Mouse (Mus musculus): Measurements from ENCODE around the gene Timm22.

DNA sequence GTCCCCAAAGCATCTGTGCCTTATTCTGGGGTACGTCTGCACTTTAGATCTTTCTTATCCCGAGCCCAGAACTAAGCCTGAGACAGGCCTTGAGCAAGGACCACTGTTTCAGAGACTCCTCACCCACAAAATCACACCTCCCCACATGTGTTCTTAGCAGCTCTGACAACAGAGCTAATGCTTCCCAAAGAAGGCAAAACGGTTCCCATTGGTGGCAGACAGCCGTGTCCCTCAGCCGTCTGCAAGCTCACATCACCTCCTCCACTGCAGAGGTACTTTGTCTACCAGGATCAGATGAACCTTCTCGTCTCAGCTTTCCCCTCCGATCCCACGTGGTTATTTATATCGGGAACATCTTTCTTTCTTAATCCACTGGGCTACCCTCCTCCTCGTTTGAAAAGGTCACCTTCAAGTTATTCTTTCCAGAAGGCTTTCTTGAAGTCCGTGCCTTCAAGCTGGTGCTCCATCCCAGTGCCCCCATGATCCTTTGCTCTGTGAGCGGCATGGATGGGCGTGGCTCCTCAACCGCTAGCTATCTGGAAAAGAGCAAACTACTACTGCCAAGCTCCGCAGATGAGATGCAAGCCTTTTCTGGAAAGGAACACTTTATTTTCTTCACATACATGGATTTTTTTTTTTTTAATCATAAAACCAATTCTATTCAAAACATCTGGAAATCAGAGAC lies 25.4 kb upstream of the Timm22 start:
- TF ChIP-seq CHD2 (IDR thresholded peaks at IDR 0.05; ENCODE audit: low read depth, low read length) = no peak
- TF ChIP-seq MAFK (IDR thresholded peaks at IDR 0.05; ENCODE audit: insufficient read depth, low read depth, low read length) = no peak
